Mouse (Mus musculus): ENCODE results near the gene Mmp27.
A peak's percentile ranks its signal among the peaks of the same experiment; 100 is the strongest.

The Mmp27 gene

DNA sequence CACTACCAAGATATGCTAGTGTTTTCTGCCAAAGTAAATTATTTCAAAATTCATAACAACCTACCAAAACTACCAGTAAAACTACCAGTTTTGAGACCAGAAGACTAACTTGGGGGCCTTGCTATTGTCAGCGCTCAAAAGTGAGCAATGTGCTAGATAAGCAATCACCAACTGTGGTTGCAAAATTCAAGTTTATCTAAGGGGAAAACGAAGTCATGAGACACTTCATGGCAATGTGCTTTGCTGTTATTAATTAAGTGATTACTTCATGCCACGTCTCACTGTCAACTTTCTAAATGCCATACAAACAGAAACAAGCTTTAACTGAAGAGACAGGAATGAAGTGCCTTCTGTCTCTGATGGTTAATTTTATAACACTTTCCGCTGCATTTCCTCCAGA is at the start of gene Mmp27:
Gene Mmp27, plus strand, starts transcription at position 235 of the 400 bp plus-strand sequence.
- DNase-seq (ENCODE audit: low read depth), result no peak

DNA sequence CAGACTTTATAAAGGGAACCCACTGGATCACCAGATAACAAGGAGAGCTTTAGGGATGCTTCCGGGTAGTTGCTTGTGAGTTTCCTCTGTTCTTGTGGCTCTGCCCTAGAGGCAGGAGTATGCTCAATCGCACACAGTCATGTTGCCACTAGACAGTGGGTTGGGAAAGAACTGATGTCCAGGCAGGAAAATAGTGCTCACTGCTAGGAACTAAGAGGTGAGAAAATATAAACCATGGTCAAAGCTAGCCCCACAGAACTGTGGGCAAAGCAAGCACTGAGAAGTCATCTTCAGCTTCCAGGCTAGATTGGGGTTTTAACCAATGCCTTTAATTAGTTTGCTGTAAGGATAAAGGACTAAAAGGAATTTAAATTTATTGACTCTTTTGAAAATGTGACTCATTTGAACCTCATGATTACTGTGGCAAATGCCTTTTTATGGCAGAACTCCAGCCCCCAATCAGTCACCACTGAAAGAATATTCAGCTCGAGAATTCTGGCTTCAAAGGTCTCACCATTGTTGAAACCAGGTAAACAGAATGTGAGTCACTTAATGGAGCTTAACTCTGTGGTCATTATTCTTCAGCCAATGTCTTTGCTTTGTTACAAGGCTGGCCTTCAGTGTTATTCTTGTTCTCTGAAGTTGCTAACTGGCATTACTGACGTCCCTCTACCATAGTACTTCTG is 44.8 kb upstream of the Mmp27 start:
- DNase-seq (ENCODE audit: low read depth), result no peak

DNA sequence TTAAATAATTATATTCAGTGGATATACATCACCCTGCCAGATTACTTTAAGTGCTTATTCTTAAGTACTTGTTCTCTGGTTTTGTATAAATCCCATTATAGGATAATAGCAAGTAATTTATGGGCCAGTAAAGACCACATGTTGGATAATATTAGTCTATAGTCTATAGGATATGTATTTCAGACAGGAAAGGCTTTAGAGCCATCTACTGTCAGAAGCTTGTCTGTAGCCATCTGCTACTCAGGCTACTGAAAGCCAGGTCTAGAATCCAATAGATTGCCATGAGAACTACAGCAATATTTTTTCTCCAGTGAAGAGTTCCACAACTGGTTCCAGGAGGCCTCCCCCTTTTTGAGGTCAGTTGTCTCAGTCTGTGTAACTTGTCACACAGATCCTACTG is 28.4 kb upstream of the Mmp27 start:
- no peak for DNase-seq (ENCODE audit: low read depth)

DNA sequence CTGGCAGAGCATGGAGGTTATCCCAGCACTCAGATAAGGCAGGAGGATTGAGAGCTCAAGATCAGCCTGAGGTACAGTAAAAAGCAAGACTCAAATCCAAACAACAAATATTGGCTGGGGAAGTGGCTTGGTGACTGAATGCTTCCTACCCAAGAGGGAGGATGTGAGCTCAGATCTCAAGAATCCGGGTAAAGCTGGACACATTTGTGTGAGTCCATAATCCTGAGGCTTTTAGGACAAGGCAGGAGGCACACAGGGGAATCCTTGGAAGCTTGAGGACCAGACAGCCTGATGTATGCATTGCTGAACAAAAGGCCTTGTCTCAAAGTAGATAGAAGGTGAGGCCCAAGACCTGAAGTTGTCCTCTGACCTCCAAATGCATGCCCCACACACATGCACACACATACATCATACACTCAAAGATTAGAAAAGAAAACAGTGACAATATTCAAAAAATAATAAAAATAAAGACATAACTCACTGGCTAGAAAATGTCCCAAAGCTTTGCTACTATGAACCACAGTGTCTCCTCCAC is 26.2 kb upstream of the Mmp27 start:
- no peak for DNase-seq (ENCODE audit: low read depth)

DNA sequence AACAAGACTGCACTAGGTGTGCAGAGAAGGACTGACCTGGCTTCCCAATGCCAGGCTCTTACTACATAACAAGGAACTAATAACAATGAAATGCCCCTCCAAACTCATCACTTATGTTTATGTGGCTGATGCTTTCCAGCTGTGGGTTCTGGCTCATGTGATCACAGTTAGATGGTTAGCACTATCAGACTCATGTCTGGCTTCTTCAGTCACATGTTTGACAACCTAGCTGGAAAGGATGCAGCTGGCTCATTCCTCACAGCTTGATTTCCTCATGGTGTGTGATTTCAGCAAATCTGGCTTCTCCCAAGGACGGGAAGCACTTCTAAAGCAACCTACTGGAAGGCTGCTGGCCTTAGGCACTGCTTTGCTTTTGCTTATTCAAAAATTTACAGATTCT is 25.7 kb upstream of the Mmp27 start:
- no peak for DNase-seq (ENCODE audit: low read depth)

DNA sequence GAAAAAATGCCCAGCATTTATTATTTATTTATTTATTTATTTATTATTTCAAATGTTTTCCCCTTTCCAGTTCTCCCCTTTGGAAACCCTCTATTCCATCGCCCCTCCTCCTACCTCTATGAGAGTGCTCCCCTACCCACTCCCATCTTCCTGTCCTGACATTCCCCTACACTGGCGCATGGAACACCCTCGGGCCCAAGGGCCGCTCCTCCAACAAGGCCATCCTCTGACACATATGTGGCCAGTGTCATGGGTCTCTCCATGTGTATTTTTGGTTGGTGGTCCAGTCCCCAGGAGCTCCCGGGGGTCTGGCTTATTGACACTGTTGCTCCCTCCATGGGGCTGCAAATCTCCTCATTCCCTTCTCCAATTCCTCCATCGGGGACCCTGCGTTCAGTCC is 25.3 kb upstream of the Mmp27 start:
- DNase-seq (ENCODE audit: low read depth), result no peak

DNA sequence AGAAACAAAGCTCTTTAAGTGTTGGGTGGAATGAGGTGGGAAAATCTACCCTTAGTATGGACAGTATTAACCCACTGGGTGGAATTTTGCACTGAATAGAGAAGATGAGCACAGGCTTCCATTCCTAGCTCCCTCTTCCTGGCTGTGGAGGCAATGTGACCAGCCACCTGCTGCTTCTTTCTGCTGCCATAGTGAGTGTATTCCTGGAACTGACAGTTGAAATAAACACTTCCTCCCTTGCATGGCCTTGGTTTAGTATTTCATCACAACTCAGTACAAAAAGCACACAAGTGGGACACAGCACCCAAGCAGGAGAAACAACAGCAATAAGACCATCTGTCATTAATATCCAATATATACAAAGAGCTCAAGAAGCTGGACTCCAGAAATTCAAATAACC is 19.3 kb upstream of the Mmp27 start:
- DNase-seq (ENCODE audit: low read depth), result no peak

DNA sequence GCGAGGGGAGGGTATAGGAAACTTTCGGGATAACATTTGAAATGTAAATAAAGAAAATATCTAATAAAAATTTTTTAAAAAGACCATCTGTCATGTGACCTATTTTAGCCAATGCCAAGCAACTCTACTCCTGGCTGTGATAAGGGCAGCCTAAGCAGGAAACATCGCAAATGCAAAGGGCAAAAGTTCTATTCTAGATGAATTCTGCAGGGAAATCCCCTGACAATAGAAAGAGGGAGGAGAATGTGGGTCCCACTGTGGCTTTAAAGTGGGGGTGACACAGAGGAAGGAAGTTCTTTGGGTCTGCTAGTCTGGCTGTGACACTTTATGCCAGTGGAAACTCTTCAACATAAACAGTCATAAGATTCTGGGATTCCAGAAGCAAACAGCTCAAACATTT is 17.7 kb upstream of the Mmp27 start:
- DNase-seq (ENCODE audit: low read depth), result no peak

DNA sequence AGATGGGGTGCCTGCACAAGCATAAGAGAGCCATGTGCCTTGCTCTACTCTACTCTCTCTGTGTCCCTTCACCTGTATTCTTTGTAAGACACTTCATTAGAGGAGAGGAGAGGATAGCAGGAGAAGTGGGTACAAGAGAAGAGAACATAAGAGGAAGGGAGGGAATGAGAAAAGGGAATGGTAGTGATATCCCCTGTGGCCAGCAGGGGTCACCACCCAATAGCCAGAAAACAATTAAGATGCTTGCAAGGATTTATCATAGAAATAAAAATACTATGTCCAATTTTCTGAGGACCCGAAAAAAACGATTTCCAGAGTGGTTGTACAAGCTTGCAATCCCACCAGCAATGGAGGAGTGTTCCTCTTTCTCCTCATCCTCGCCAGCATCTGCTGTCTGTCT is 16.8 kb upstream of the Mmp27 start:
- no peak for DNase-seq (ENCODE audit: low read depth)

DNA sequence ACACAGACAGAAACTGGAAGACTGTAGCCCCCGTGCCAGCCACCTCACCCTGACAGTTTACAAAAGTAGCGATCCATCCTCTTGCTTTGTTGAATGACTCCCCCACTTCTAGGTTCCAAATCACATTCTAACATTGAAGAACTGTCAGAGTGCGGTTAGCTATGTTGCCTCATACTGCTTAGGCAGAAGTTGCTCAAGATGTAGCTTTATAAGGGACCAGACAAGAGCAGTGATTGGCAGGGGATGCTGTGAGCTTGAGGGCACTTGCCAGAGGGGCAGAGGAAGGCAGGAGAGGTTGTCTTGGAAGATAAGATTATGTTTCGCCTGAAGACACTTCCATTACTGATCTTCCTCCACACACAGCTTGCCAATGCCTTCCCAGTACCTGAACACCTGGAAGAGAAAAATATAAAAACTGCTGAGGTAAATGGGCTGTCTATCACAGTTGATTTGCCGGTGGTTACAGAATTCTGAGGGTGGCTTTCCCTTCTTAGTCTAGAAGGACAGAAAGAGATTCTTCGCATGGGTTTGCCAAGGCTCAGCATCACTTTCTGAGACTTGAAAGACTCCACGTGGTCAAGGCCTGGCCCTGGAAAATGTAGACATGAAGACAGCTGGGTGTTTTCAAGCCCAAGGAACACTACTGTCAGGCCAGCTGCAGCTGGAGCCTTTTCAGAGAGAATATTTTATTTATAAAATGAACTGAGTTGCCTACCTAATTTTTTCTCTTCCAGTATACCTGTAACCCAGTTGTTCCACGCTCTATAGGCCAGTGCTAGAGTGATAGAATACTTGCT is 12.8 kb upstream of the Mmp27 start, which contains the start of gene Mmp8:
Gene Mmp8, plus strand, starts transcription at position 236 of the 797 bp plus-strand sequence.
- no peak for DNase-seq (ENCODE audit: low read depth)

DNA sequence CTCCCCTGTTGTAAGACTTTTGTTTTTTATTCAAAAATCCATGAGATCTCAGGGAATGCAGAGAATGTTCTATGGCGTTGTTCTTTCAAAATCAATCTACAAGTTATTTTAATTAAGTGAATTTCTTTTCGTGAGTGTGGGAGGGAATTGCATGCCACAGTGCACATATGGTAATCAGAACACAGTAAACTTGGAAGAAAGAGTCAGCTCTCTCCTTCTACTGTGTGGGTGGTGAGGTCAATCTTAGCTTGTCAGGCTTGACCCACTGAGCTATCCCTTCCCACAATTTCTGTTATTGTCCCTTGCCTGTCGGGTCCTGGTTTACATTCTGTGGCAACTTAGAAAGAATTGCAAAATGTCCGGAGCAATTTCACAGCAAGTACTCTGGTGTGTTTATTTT is 11.2 kb upstream of the Mmp27 start:
- no peak for DNase-seq (ENCODE audit: low read depth)

DNA sequence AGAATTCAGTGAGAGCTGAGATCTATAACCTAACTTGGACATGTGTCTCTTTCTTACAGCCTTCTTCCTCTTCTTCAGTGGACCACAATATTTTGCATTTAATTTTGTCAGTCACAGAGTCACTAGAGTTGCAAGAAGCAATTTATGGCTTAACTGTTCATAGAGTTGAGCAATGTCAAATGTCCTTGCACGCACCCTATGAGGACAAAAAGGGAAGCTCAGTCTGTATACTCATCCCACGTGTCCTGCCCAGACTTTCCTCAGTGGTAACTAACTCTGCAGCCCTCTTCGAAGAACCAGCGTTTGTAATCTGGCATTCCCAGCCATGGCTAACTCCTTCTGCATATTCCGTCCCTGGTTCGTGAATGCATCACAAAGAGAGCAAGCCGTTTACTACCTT is 3.8 kb upstream of the Mmp27 start:
- no peak for DNase-seq (ENCODE audit: low read depth)

DNA sequence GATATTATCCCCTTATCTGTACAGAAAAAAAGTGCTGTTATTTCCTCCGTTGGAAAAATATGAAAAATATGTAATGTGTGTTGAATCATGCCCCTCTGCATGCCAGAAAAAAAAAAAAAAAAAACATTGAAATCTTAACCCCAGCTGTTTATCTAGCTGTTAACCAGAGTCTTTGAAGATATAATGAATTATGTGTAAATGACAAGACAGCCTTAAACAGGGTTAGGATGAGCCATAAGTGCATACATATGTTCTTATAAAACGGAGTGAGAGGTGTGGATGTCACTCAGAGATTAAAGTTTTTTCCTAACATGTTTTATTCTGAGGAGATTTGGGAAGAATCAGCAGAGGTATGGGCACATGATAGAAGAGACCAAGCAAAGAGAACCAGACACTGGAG is 3.3 kb upstream of the Mmp27 start:
- no peak for DNase-seq (ENCODE audit: low read depth)

DNA sequence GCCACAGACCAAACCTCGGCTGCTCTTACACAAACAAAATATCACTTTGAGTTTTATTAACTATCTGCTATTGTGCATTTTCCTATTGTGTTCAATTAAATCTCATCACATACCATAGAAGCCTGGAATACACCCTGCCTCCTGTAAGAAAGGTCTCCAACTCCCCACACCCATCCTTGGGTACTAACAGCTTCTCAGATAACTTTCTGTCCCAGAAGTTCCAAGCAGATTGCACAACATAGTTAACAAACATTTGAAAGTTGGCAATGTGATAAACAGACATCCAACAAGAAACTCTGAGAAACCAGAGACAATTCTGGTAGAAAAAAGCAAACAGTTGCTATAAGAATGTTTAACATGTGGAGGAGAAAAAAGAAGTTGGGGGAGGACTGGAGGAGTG is 711 bp upstream of the Mmp27 start:
- no peak for DNase-seq (ENCODE audit: low read depth)

DNA sequence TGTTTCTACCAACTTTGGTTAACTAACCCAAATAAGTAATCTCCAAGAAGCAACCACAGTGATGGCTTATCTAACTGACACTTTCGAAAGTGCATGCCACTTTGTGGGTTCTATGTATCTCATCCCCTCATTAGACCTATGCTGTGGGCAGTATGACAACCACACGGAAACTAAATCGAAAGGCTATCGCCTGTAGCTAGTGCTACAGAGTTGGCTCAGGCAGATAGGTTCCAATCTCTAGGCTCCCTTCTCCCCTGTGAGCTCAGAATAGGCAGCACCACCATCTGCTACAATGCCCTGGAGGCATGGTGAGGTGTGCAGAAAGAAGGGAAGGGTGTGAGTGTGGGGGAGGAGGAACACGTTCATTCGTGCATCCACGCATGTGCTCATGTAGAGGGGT is 992 bp downstream of the Mmp27 start:
- DNase-seq (ENCODE audit: low read depth), result no peak

DNA sequence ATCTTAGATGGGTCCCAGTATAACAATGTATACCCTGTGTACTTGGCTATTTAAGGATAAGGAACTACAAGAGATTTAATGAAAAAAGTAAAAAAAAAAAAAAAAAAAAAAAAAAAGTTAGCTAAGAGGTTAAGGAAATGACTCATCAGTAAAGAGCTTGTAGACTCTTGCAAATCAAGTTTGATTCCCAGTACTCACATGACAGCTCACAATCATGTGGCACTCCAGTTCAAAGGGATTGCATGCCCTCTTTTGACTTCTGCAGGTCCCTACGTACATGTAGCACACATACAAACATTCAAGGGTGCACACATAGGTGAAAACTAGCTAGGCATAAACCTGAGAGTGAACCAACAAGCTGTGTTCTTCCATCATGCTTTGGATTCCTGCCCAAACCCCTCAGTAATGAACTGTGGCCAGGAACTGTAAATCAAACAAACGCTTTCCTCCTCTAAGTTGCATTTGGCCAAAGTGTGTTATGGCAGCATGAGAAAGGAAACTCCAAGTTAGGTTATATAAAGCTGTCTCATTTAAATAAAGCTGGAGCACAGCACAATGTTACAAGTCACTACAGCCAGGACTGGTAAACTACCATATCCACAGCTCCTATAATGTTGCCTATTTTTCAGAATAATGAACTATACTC is 1.6 kb downstream of the Mmp27 start:
- no peak for DNase-seq (ENCODE audit: low read depth)

DNA sequence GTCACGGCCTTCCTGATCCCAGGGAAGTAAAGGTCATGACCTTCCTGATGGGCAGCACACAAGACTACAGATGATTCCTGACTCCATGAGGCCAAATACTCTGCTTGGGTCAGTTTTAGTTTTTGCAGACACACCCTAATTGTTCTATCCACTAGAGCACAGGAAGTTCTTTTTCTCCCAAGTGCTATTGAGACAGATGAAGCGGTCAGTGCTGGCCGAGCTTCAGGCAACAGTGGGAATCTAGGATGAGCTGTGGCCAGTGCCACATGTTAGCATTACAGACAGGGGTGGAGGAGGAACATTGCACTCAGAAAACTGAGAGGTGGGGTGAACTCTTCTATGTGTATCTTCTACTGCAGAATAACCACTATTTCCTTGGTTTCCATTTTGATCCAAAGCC is 4.3 kb downstream of the Mmp27 start:
- DNase-seq (ENCODE audit: low read depth), result no peak

DNA sequence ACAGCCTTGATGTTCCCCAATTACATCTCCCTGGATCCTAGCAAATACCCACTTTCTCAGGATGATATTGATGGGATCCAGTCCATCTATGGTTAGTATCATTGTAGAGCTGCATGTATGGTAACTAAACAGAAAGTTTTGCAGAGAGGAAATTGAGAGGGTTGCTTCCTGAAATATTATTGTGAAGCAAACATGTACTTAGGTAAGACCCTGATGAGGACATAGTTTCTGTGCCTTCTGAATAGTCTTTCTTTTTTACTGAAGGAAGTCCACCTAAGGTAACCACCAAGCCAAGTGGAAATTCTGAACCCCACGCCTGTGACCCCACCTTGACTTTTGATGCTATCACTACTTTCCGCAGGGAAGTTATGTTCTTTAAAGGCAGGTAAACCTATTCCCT is 6.2 kb downstream of the Mmp27 start:
- DNase-seq (ENCODE audit: low read depth), result no peak

DNA sequence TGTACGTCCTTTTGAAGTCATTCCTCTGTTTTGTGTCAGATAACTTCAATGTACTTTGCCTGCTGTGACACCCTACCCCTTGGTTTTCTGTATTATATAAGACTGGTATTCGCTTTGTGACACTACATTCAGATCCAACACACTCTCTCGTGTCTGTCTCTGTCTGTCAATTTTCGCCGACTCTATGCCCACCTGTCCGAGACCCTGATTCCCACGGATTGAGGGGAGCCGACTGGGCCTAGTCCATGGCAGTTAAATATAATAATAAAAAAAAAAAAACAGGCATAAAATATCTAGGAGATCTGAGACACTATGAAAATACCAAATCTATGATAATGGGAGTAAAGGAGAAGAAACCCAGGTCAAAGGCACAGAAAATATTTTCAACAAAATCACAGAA is 18.9 kb downstream of the Mmp27 start:
- no peak for DNase-seq (ENCODE audit: low read depth)

DNA sequence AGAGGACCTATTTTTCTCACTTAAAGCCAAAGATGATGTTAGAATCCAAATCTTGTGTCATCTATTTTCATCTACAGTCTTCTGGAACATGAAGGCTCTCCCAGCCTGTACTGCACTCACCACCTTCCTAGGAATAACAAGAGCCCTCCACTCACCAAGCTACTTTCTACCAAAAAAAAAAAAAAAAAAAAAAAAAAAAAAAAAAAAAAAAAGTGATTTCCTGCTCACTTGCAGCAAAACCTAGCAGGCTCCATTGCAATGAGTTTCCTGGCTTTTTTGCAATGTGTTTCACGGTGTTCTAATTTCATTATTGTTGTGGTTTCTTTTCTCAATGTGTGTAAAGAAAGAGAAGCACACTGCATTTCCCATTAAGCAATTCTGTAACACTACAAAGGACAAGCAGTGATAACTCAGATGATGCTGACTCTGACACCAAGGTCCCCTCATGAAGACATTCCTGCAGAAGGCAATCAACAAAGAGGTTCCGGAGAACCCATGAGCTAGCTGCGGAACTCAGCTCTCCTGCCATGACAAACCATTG is 22.1 kb downstream of the Mmp27 start:
- DNase-seq (ENCODE audit: low read depth), result no peak

DNA sequence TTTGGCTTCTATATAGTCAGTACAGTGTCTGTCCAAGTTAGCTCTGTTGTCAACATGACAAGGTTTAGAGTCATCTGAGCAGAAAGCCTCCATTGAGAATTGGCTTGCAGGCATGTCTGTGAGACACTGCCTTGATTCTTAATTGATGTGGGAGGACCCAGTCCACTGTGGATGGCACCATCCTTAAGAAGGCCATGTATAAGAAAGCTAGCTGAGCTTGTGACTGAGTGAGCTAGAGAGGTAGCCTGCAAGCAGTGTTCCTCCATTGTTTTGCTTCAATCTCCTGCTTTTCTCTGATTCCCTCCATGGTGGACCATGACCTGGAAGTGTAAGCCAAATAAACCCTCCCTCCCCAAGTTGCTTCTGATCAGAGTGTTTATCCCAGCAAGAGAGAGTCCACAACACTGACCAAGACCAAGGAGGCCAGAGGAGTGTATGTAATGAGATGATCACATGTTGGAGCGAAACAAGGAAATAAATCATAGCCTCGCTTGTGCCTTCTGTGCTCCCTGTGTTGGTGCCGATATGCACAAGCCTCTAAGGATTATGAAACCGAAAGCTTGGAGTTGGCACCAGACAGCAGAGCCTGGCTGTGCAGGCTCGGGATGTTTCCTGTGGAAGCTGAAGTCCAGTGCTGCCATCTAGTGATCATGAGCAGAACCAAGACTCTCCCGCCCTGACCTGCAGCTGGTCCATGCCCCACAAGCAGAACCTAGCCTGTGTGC is 23.8 kb downstream of the Mmp27 start:
- DNase-seq (ENCODE audit: low read depth), result peak; percentile 62
